Mouse (Mus musculus) intestine, embryonic 16.5 days (tissue): ENCODE results near the gene Scarb1. TPM values are rescaled to one million over a fixed set of nuclear protein-coding genes. Genes with fewer than 3 reads are reported as not detected.
A peak's percentile ranks its signal among the peaks of the same experiment; 100 is the strongest.

Experiments used
- ATAC-seq: fragments of 200-750 bp; cut with Nextera tagmentation; 2 replicates; pipeline ENCODE4 v1.8.0; 2017; ENCODE audit warnings: moderate TSS enrichment, moderate library complexity
- H3K27ac ChIP-seq: fragments of 300-500 bp; sonication (generic); 2 replicates; pipeline ENCODE4 v1.5.1; 2014; ENCODE audit warnings: mild to moderate bottlenecking, low read length
- H3K27me3 ChIP-seq: fragments of 300-500 bp; sonication (generic); replicated peaks from 2 replicates; pipeline ENCODE4 v1.6.1; 2014; ENCODE audit warnings: low read length, control low read depth, mixed read lengths; ENCODE audit not compliant: control insufficient read depth, insufficient read depth
- H3K36me3 ChIP-seq: fragments of 300-500 bp; sonication (generic); 2 replicates; pipeline ENCODE4 v1.6.1; 2014; ENCODE audit warnings: low read length, control low read depth; ENCODE audit not compliant: control insufficient read depth, insufficient read depth
- H3K4me1 ChIP-seq: fragments of 300-500 bp; sonication (generic); 2 replicates; pipeline ENCODE4 v1.6.1; 2014; ENCODE audit warnings: low read length, control low read depth, mixed read lengths; ENCODE audit not compliant: control insufficient read depth, insufficient read depth
- H3K4me2 ChIP-seq: fragments of 300-500 bp; sonication (generic); 2 replicates; pipeline ENCODE4 v1.6.1; 2014; ENCODE audit warnings: low read depth, low read length, control low read depth
- H3K4me3 ChIP-seq: fragments of 300-500 bp; sonication (generic); 2 replicates; pipeline ENCODE4 v1.5.1; 2014; ENCODE audit warnings: mild to moderate bottlenecking, low read length
- H3K9ac ChIP-seq: fragments of 300-500 bp; sonication (generic); 2 replicates; pipeline ENCODE4 v1.6.1; 2014; ENCODE audit warnings: low read depth, low read length
- H3K9me3 ChIP-seq: fragments of 300-500 bp; sonication (generic); 2 replicates; pipeline ENCODE4 v1.6.1; 2016; ENCODE audit warnings: low read length, control low read depth; ENCODE audit not compliant: control insufficient read depth
- WGBS: fragments of 180-500 bp; shearing (Covaris S2); extraction: QIAGEN DNeasy Blood & Tissue Kit; methylation state at CpG from one replicate; pipeline ENCODE4 v1.1.7; 2014; 5-methylcytosine and 5-hydroxymethylcytosine counted together
- polyA plus RNA-seq: library from polyadenylated mRNA; unstranded; fragments of >200 nt; fragmentation: Nextera tagmentation; extraction: Ambion mirVana; gene quantifications from 2 replicates; pipeline ENCODE4 v1.2.1, GENCODE M21; 2015

Gene Scarb1
- polyA plus RNA-seq, 1 experiment from 2014 or later = 73.1 TPM

GRCm38 (mm10) chr5:125305229-125306081 lies 35.4 kb downstream of the Scarb1 start:
- no peaks in the 10 kb centered on the region for H3K27me3 ChIP-seq
- peak; percentile 40; the same call in 1 of the 2 replicates for ATAC-seq
- no peaks in the 10 kb centered on the region for H3K36me3 ChIP-seq
- no peak overlapping the region for H3K27ac ChIP-seq
- no peak overlapping the region for H3K9ac ChIP-seq
- H3K4me1 ChIP-seq = no peaks in the 10 kb centered on the region
- no peaks in the 10 kb centered on the region for H3K9me3 ChIP-seq
- H3K4me3 ChIP-seq = no peak overlapping the region
- 60% methylated on average over 14 of the region's 14 CpGs for WGBS
- no peak overlapping the region for H3K4me2 ChIP-seq

DNA sequence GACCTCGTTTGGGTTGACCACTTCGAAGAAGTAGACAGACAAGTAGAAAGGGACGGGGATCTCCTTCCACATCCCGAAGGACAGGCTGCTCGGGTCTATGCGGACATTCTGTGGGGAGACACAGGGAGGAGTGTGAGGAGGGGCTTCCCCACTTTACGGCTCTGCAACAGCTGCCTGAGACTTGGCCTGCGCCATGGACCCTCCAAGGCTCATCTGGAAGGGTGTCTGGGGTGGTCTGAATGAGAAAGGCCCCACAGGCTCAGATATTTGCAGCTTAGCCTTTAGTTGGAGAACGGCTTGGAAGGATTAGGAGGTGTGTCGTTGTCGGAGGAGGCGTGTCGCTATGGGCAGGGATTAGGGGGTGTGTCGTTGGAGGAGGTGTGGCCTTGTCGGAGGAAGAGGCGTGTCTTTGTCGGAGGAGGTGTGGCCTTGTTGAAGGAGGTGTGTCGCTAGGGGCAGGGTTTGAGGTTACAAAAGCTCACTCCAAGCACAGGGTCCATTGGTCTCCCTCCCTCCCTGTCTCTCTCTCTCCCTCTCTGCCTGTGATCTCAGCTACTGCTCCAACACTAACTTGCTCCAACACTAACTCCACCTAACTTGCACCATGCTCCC lies 36.5 kb downstream of the Scarb1 start:
- no peak overlapping the region for H3K4me2 ChIP-seq
- peaks cover 8% of the 10 kb centered on the region for H3K36me3 ChIP-seq
- no peaks in the 10 kb centered on the region for H3K4me1 ChIP-seq
- no peak overlapping the region for H3K27ac ChIP-seq
- H3K4me3 ChIP-seq = no peak overlapping the region
- no peak overlapping the region for H3K9ac ChIP-seq
- 0 out of 2 replicates have a peak, but pooled peaks cover 6% of the 10 kb centered on the region for H3K9me3 ChIP-seq
- peak; percentile 81 for ATAC-seq
- 27% methylated on average over 18 of the region's 18 CpGs for WGBS
- no peaks in the 10 kb centered on the region for H3K27me3 ChIP-seq

DNA sequence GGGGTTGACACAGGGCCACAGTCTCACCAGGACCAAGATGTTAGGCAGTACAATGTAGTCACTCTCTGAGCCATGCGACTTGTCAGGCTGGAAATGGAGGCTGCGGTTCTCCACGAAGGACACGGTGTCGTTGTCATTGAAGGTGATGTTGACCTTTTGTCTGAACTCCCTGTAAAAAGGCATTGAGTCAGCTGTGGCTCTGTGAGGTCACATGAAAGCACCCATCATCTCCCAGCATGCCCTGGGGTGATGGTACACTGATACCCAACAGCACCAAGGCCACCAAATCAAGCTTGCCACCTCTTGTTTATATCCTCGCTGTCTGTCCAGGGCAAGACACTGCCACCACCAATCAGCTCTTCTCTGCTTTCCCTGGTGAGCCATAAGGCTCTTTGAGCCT lies 37.8 kb downstream of the Scarb1 start:
- Histone ChIP-seq H3K27me3 (no peaks in the 10 kb centered on the region), H3K4me1 (no peaks in the 10 kb centered on the region), H3K27ac (no peak overlapping the region), H3K4me3 (no peak overlapping the region), H3K9ac (no peak overlapping the region), H3K36me3 (peaks cover 13% of the 10 kb centered on the region), H3K4me2 (no peak overlapping the region), H3K9me3 (0 out of 2 replicates have a peak, but pooled peaks cover 6% of the 10 kb centered on the region)
- 92% methylated on average over 6 of the region's 6 CpGs for WGBS
- ATAC-seq = no peak

GRCm38 (mm10) chr5:125298234-125298633 lies 42.7 kb downstream of the Scarb1 start:
- peaks cover 31% of the 10 kb centered on the region for H3K36me3 ChIP-seq
- H3K4me3 ChIP-seq = no peak overlapping the region

DNA sequence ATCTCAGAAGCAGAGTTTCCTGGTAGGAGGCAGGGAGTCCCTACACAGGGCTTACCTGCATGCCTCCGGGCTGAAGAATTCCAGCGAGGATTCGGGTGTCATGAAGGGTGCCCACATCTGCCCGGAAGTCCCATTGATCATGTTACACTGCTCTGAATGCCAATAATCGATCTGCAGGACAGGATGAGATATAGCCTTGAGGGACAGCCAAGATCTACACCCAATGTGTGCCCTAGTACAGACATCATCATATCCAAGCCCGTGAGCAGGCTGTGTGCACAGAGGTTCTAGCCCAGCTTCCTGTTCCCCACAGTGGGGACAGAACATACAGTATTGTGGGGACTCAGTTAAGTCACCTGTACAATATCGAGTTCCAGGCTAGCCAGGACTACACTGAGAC lies 43.7 kb downstream of the Scarb1 start:
- Histone ChIP-seq H3K4me3 (no peak overlapping the region), H3K27ac (no peak overlapping the region), H3K9ac (no peak overlapping the region), H3K9me3 (peaks cover 16% of the 10 kb centered on the region; the same call in 1 of the 2 replicates), H3K4me2 (no peak overlapping the region), H3K36me3 (peaks cover 31% of the 10 kb centered on the region), H3K4me1 (no peaks in the 10 kb centered on the region), H3K27me3 (no peaks in the 10 kb centered on the region)
- no peak for ATAC-seq
- WGBS = 92% methylated on average over 7 of the region's 7 CpGs

More at GRCm38 (mm10) chr5:125298234-125298633, 42.7 kb downstream of the Scarb1 start:
- Histone ChIP-seq H3K4me2 (no peak overlapping the region), H3K9ac (no peak overlapping the region), H3K27me3 (no peaks in the 10 kb centered on the region), H3K4me1 (no peaks in the 10 kb centered on the region), H3K27ac (no peak overlapping the region), H3K9me3 (peaks cover 16% of the 10 kb centered on the region; the same call in 1 of the 2 replicates)
- no peak for ATAC-seq
- 82% methylated on average over 9 of the region's 9 CpGs for WGBS

GRCm38 (mm10) chr5:125292951-125293350 lies 47.9 kb downstream of the Scarb1 start:
- no peak overlapping the region for H3K27ac ChIP-seq
- no peak overlapping the region for H3K9ac ChIP-seq
- ATAC-seq = no peak
- no peaks in the 10 kb centered on the region; the same call in 1 of the 2 replicates for H3K4me1 ChIP-seq
- H3K9me3 ChIP-seq = peaks cover 9% of the 10 kb centered on the region; the same call in 1 of the 2 replicates
- WGBS = 76% methylated on average over 7 of the region's 7 CpGs
- no peak overlapping the region for H3K4me2 ChIP-seq
- no peak overlapping the region for H3K4me3 ChIP-seq
- peaks cover 18% of the 10 kb centered on the region for H3K36me3 ChIP-seq
- H3K27me3 ChIP-seq = no peaks in the 10 kb centered on the region; the same call in 1 of the 2 replicates

- H3K4me3 ChIP-seq = no peak overlapping the region
- no peak overlapping the region for H3K4me2 ChIP-seq
- H3K27me3 ChIP-seq = no peaks in the 10 kb centered on the region; the same call in 1 of the 2 replicates
- no peak for ATAC-seq
- H3K36me3 ChIP-seq = peaks cover 18% of the 10 kb centered on the region
- no peak overlapping the region for H3K9ac ChIP-seq
- no peaks in the 10 kb centered on the region; the same call in 1 of the 2 replicates for H3K4me1 ChIP-seq
- peaks cover 10% of the 10 kb centered on the region; the same call in 1 of the 2 replicates for H3K9me3 ChIP-seq
- WGBS = 81% methylated on average over 8 of the region's 8 CpGs
- no peak overlapping the region for H3K27ac ChIP-seq
These were observed 49.0 kb downstream of the Scarb1 start for GRCm38 (mm10) chr5:125291895-125292294.

- Histone ChIP-seq H3K9ac (no peak overlapping the region), H3K27me3 (no peaks in the 10 kb centered on the region; the same call in 1 of the 2 replicates), H3K4me3 (no peak overlapping the region), H3K27ac (no peak overlapping the region), H3K4me2 (no peak overlapping the region), H3K36me3 (peaks cover 15% of the 10 kb centered on the region; the same call in 1 of the 2 replicates), H3K4me1 (no peaks in the 10 kb centered on the region; the same call in 1 of the 2 replicates), H3K9me3 (peaks cover 9% of the 10 kb centered on the region; the same call in 1 of the 2 replicates)
- ATAC-seq = peak; percentile 83
- WGBS = 46% methylated on average over 10 of the region's 10 CpGs
These were observed 49.5 kb downstream of the Scarb1 start for GRCm38 (mm10) chr5:125291387-125291786.

GRCm38 (mm10) chr5:125287053-125287655 lies 53.7 kb downstream of the Scarb1 start:
- no peak for ATAC-seq
- H3K4me3 ChIP-seq = no peak overlapping the region
- H3K27ac ChIP-seq = no peak overlapping the region
- peaks cover 4% of the 10 kb centered on the region; the same call in 1 of the 2 replicates for H3K9me3 ChIP-seq
- H3K9ac ChIP-seq = no peak overlapping the region
- peaks cover 6% of the 10 kb centered on the region; the same call in 1 of the 2 replicates for H3K4me1 ChIP-seq
- 91% methylated on average over 9 of the region's 9 CpGs for WGBS
- H3K36me3 ChIP-seq = peaks cover 6% of the 10 kb centered on the region; the same call in 1 of the 2 replicates
- no peaks in the 10 kb centered on the region; the same call in 1 of the 2 replicates for H3K27me3 ChIP-seq
- H3K4me2 ChIP-seq = no peak overlapping the region
